Mouse (Mus musculus): ENCODE results near the gene Socs7.
"Not testable (repeated sequence)": the region's sequence is repeated elsewhere in the genome, so short reads cannot be mapped to it uniquely, and the experiment has no call there.

Gene Socs7

DNA sequence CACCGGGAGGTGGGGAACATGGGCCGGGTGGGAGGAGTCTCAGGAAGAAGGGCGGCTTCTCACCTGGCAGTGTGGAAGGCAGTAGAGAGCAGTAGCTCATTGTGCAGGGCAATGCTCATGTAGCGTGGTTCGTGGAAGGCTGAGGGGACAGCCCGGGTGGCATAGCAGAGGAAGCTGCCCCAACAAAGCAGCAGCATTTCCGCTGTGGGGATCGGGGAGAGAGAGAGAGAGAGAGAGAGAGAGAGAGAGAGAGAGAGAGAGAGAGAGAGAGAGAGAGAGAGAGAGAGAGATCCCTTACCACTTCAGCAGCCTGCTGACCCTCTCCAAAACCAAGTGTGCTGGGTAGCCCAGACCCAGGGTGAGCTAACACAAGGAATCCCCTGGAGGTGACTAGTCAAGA is 19.2 kb upstream of the Socs7 start:
- ATAC-seq (ENCODE audit: low TSS enrichment) = no peak

DNA sequence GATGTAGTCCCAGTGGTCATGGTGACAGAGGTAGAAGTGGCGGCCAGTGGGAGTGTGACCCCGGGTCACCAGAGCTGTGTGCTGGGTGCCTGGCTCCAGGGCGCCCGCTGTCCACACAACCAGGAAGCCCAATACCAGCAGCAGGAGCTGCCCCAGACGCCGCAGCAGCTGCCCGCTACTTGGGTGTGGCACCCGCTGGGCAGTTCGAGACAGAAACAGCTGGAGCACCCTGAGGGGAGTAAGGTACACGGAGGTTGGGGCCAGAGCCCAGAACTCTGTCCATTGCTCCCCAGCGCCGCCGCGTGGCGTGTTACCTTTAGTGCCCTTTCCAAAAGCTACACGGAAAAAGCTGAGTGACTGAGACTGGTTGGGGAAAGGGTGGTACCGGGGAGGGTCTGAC is 18.7 kb upstream of the Socs7 start:
- no peak for ATAC-seq (ENCODE audit: low TSS enrichment)

DNA sequence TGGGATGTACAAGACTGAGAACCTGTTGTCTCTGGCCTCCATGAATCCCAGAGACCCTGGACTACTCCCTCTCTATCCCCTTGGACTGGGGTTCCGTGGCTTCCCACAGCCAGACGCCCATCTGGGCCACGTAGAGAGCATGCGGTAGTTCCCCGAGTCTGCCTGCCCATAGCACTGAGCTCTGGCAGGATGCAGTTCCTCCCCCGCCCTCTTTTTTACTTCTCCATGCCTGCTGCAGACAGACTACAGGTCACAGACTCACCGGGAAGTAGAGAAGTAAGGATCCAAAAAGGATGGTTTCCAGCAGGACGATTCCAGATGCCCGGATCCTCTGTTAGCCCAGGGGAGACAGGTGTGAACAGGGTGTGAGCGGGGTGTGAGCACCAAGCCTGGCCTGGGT is 16.9 kb upstream of the Socs7 start:
- no peak for ATAC-seq (ENCODE audit: low TSS enrichment)

DNA sequence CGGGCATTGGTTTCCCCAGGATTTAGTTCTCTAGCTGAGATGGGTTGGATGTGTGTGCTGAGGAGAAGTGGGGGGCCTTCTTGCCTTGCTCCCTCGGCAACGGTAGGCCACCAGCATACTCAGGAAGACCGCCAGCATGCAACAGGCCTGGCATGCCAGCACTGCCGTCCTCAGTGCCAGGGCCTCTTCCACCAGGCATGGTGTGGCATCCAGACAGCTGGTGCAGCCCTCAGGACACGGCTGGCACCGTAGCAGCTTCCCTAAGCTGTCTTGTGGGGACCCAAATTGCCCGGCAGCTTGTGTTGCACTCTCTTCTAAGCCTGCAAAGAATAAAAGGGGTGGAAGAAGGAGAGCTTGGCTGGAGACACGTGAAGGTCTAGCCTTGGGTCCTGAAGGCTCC is 16.0 kb upstream of the Socs7 start:
- no peak for ATAC-seq (ENCODE audit: low TSS enrichment)

DNA sequence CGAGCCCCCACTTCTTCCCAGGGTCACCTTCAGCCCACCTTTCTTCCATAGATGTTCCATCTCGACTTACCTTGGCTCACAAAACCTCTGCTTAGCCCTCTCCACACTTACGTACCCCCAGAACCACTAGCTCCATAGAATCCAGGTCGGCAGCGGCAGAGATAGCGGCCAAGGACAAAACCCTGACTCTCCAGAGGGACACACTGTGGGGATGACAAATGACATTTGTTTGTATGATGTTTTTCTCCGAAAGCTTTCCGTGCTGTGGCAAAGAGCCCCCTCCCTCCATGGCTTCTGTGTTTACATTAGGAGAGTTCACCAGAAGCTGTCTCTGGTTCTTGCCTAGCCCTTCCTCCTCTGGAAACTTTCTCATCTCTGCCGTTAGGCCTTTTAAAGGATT is 15.1 kb upstream of the Socs7 start:
- no peak for ATAC-seq (ENCODE audit: low TSS enrichment)

DNA sequence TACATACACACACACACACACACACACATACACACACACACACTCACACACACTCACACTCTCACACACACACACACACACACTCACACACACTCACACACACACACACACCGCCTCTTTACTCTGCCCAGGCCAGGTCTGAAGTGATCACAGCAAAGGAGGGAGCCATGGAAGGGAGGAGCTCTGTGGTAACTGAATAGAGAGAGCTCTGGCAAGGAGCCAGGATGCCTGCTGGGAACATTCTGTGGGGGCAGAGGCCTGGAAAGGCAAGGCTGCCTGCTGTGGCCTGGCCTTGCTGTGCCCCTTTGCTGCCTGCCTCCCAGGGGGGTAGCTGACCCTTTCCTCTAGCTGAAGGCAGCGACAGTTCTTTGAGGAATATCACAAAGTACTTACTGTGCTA is 12.3 kb upstream of the Socs7 start:
- ATAC-seq (ENCODE audit: low TSS enrichment) = peak; percentile 55; the same call in 1 of the 2 replicates

DNA sequence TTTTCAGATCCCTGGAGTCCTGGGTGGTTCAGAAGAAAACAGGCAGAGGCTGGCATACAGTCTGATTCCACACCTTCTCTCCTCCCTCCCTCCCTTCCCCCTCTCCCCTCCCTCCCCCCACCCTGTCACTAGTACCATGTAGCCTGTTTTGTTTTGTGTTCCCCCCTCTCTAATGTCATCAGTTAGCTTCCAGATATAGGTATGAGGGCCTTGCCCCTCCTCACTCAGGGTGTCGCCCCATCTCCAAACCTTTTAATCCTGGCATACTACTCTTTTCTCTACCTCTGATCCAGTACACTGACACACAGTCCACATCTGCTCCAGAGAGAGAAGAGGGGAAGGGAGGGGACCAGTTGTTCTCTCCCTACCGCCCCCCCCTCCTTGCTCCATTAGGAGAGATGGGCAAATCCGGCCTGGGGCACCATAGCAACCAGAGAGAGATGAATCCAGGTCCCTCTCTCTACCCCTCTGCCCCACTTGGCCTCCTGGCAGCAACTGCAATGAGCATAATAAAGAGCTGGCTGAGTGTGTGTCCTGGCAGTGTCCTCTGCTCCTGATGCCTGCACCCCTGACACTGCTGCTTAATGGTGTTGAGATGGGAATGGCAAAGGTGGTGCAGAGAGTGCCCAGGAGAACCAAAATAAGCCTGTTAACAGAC is 10.2 kb upstream of the Socs7 start, which contains the start of gene Gpr179:
Gene Gpr179 (minus strand): TSS at position 51 of the 658 bp plus-strand sequence.
- ATAC-seq (ENCODE audit: low TSS enrichment) = no peak

DNA sequence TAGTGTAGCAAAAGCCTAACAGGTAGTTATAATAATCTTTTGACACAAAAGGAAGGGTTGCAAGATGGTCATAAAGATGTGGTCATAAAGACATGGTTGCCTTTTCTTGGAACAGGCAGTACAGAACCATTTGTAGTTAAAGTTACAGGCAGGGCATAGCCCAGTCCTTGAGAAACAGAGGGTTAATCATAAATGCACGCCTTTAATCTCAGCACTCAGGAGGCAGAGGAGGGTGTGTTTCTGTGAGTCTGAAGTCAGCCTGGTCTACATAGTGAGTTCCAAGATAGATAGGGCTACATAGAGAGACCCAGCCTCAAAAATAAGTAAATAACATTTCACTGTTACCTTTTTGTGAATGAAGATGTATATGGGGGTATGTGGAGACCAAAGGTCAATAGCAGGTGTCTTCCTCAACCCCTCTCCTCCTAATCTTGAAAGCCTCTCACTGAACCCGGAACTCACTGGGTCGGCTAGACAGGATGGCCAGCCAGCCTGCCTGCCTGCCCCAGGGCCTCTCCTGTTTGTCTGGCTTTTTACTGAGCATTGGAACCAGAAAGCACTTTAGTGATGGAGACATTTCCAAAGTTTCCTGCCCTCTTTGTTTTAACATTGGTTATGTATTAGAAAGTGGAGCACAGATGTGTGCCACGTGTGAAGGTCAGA is 9.3 kb upstream of the Socs7 start:
- ATAC-seq (ENCODE audit: low TSS enrichment) = no peak

DNA sequence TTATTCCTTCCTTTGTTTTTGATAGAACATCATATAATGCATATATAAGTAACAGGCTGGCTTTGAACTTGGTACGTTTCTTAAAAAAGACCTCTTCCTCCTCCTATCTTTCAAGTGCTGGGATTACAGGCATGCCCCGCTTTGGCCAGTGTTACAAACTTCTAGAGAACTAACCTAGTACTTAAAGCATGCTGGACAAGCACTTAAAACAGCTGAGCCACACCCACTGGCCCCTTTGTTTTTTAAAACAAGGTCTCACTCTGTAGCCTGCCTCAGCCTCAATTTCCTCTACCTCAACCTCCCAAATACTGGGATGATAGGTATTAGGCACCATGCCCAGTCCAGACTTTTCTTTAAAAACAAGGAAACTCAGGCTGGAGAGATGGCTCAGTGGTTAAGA is 7.7 kb upstream of the Socs7 start:
- ATAC-seq (ENCODE audit: low TSS enrichment) = no peak

DNA sequence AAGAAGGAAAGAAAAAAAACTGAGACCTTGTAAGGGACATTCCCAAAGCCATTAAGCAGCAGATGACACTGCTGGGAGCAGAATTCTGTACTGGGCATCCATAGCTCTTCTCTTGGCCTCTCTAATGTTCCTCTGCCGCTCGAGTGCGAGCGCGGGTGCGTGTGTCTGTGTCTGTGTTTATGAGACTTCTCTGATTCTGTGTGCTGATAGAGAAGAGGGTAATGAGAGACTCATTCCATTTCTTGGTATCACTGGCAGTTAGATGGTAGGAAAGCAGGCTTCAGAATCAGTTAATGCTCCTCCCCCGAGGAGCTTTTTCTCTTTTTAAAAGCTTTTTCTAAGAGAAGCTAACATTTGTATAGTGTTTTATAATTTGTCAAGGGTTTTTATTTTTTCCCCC is 7.1 kb upstream of the Socs7 start:
- no peak for ATAC-seq (ENCODE audit: low TSS enrichment)

DNA sequence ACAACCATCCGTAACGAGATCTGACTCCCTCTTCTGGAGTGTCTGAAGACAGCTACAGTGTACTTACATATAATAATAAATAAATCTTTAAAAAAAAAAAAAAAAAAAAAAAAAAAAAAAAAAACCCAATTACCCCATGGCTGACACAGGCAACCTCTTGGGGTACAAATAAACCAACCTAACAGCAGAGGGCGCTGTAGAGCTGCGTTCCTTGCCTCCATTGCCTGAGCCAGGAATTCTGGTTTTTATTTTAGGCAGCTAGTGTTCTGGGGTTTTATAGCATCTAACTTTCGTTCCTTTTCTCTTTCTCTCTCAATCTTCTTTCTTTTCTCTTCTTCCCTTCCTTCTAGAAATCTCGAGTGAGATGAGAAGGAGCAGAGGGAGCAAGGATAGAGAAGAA is 4.7 kb upstream of the Socs7 start:
- ATAC-seq (ENCODE audit: low TSS enrichment) = not testable (repeated sequence)

DNA sequence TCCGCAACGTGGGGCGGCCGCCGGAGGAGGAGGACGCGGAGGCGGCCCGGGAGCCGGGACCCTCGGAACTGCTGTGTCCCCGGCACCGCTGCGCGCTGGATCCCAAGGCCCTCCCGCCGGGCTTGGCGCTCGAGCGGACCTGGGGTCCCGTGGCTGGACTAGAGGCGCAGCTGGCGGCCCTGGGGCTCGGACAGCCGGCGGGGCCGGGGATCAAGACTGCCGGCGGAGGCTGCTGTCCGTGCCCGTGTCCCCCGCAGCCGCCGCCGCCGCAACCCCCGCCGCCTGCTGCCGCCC is 245 bp downstream of the Socs7 start:
- no peak for ATAC-seq (ENCODE audit: low TSS enrichment)

DNA sequence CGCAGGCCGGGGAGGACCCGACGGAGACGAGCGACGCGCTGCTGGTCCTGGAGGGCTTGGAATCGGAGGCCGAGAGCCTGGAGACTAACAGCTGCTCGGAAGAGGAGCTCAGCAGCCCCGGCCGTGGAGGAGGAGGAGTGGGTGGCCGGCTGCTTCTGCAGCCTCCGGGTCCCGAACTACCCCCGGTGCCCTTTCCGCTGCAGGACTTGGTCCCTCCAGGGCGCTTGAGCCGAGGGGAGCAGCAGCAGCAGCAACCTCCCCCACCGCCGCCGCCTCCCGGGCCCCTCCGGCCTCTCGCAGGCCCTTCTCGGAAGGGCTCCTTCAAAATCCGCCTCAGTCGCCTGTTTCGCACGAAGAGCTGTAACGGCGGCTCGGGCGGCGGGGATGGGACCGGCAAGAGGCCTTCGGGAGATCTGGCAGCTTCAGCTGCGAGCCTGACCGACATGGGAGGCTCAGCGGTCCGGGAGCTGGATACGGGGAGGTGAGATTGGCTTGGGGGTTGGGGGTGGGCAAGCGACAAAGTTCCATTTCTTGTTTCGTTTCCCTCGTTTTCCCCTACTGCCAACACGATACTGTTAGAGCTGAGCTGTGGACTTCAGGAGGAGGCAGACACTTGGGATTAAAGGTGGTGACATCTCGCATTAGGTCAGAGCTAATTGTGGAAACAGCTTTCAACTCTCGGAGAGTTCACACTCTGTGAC is 742 bp downstream of the Socs7 start:
- ATAC-seq (ENCODE audit: low TSS enrichment) = peak; percentile 13; the same call in 1 of the 2 replicates

DNA sequence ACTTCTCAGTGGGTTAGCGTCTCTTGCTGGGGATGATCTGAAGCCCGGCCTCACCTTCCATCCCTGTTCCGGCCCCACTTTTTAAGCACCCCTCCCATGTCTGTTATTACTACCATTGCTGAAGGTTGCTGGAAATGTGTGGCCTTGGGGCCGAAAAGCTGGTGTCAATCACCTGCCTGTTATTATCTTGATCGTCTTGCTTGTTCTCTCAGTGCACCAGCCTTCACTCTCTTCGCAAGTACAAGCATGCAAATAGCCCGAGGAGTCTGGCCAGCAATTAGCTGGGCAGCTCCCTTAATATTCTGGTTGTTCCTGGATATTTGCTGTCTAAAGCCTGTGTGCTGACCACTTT is 1.3 kb downstream of the Socs7 start:
- ATAC-seq (ENCODE audit: low TSS enrichment) = no peak

DNA sequence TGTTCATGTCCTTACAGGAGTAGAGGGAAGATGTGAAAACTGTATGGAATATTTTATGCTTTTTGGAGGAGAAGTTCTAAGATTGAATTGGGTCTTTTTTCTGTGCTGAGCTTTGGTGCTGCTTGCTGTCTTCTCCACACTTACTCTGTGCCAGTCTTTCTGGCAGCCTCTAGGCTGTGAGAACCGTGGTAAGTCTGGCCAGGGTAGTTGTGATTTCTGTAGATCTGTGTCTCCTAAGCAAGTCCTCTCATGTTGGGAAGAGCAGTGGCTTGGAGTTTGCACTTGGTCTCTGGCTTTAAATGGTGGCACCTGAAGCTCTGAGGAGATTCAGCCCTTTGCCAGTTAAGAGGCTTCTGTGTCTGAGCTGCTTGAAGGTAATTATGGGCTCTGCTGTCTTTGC is 3.2 kb downstream of the Socs7 start:
- ATAC-seq (ENCODE audit: low TSS enrichment) = peak; percentile 36; the same call in 1 of the 2 replicates

DNA sequence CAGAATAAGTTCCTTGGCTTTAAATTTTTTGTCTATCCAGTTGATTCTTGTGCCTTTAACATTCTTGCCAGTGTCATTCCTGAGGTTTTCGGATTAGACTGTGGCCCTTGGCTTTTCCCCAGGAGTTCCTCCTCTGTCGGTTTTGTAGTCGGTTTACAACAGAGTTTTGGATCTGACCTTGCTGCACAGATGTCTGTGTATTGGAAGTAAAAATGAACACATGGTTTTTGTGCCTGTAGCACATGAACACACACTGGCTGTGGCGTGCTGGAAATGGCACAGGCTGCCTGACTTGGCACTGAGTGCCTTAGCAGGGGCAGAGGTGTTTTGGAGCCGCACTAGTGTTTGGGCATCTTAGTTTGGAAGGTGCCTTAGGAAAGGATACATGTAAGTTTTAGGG is 6.2 kb downstream of the Socs7 start:
- no peak for ATAC-seq (ENCODE audit: low TSS enrichment)

DNA sequence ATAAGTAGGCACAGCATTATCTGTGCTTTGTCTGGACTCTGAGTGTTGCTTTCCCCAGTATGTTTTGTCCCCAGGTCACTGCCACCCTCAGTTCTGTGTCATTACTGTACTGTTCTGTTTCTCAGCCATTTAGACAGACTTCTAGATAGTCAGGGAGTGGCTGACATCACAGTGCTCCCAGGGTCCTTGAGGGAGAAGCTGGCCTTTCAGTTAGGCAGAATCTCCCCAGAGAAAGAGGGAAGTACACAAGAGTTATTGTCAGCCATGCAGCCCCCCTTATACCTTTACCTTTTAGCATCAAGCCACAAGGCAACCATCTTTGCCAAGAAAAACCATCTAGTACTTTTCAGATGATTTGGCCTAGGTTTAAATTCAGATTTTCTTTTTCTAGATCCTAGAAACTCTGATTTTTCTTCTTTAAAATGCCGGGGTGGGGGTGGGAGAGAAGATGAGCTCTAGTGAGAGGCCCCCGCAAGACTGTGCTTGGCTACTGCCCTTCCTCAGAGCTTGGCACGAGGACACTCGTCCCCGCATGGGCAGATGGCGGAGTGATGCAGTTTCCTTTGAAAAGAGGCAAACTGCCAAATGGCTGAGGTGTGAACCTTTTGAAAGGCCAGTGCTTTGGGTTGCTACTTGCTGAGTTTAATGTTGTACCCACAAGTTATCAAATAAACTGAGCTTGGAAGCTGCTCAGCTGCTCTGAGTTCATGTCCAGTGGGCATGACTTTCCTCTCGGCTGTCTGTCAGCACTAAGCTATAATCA is 8.2 kb downstream of the Socs7 start:
- ATAC-seq (ENCODE audit: low TSS enrichment) = peak; percentile 69; the same call in 1 of the 2 replicates

DNA sequence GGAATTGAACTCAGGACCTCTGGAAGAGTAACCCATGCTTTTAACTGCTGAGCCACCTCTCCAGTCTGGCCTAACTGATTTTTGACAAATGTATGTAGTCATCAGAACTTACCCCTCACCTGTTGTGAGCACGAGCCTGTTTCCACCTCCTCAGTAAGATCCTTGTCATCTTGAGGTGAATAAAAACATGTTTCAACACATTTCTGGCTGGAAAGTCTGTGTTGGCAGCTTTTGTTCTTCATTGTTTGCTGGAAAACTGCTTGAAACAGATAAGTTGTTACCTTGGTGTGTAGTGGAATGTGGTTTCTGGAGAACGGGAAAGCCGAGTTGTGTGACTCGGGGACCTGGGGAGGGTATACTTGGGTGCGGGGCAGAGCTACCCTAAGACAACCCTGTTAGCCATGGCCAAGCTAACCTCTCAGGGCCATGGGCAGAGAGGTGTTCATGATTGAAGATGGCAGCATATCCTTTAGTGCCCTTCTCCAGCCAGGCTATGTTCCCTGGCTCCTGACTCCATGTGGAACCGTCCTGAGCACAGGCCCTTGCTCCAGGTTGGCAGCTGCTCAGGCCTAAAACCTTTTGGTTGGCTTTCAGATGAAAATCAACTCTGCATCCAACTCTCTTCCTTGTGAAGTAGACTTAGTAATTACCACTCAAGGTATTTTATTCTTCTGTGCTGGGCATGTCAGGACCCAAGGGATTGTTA is 10.0 kb downstream of the Socs7 start:
- no peak for ATAC-seq (ENCODE audit: low TSS enrichment)

DNA sequence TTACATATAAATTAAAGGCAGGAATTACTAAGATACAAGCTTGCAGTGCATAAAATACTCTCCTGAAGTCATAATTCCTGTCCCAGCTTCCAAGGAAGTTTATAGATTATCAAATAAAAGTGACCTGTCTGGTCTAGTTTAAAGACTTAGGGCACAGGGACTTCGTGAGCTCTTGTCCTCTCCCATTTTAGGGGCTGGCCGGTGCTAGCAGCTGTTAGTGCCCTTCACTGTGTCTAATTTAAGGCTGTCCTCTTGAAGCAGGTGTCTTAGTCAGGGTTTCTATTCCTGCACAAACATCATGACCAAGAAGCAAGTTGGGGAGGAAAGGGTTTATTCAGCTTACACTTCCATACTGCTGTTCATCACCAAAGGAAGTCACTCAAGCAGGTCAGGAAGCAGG is 11.1 kb downstream of the Socs7 start:
- no peak for ATAC-seq (ENCODE audit: low TSS enrichment)

DNA sequence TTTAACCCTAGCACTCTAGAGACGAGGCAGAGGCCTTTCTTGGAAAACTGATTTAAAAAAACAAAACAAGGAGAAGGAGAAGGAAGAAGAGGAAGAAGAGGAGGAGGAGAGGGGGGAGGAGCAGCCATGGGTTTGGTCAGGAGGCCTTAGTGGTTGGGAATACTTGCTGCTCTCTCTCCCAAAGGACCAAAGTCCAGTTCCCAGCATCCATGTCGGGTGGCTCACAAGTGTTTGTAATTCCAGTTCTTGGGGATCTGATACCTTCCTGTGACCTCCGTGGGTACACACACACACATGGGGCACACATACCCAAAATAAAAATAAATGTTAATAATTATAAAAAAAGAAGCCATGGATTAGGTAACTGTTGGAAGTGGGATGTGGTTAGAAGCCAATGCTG is 17.7 kb downstream of the Socs7 start:
- no peak for ATAC-seq (ENCODE audit: low TSS enrichment)

DNA sequence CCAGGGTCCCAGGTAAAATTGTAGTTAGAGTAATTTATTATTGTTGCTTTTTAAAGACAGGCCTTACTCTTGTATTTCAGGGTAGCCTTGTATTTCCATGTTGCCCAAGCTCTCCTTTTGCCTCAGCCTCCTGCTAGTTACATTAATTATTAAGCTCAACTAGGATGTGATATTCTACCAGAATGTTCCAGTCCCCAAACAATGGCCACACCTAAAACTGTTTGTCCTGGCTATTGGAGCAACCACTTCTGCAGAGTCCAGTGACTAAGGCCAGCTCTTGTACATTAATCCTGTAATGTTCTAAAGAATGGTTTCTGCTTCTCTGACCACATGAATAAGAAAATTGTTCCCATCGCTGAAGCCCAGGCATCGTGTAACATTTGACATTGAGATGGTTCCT is 20.7 kb downstream of the Socs7 start:
- no peak for ATAC-seq (ENCODE audit: low TSS enrichment)

DNA sequence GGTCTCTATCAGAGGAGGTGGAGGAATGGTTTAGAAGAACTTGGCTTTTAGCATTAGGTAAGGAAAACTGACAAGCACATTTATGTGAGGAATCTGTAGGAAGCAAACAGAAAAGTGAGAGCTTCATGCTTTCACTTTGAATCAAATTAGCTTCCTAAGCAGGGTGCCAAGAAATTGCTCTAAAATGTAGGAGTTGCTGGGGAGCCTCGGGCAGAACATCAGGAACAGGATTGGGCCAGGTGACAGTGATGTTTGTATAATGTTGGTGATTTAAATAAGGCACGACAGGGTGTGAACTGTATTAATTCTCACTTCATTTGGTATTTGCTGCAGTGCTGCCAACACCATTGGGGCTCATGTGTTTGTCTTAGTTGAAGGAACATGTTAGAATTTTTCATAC is 21.4 kb downstream of the Socs7 start:
- ATAC-seq (ENCODE audit: low TSS enrichment) = peak; percentile 83

Data from frontal cortex, adult (tissue).